Mouse (Mus musculus) c-Kit-negative CD71-positive TER-119-positive erythroid progenitor cells, embryonic 14.5 days (primary cell): ENCODE measurements at regions not wholly inside any gene's neighbourhood (a gene's known extent, or its start where the extent isn't known, plus 50 kb on each side); places are given as distances from the start of the nearest gene placed in this dataset.
A peak's percentile ranks its signal among the peaks of the same experiment; 100 is the strongest.

ENCODE experiments used
- DNase-seq: peaks from one replicate; pipeline ENCODE4 v3.0.0-alpha.2; 2013; ENCODE audit warnings: low read depth, low spot score

GRCm38 (mm10) chr5:27963765-27964164 lies 107.4 kb upstream of the Insig1 start:
- DNase-seq, result no peak

- DNase-seq, result peak; percentile 9
These were observed 76.0 kb upstream of the Insig1 start for GRCm38 (mm10) chr5:27995186-27995585.

GRCm38 (mm10) chr5:27997751-27998150 lies 73.4 kb upstream of the Insig1 start:
- DNase-seq, result no peak

GRCm38 (mm10) chr5:28002922-28003321 lies 68.2 kb upstream of the Insig1 start:
- DNase-seq, result no peak

- DNase-seq, result no peak
These were observed 67.2 kb upstream of the Insig1 start for GRCm38 (mm10) chr5:28003756-28004486.

- DNase-seq, result no peak
These were observed 66.7 kb upstream of the Insig1 start for GRCm38 (mm10) chr5:28004487-28004827.

- no peak for DNase-seq
These were observed 61.8 kb upstream of the Insig1 start for GRCm38 (mm10) chr5:28009386-28009785.

GRCm38 (mm10) chr5:28009871-28010270 lies 61.3 kb upstream of the Insig1 start:
- DNase-seq, result no peak

- DNase-seq, result no peak
These were observed 60.6 kb upstream of the Insig1 start for GRCm38 (mm10) chr5:28010529-28010928.

- no peak for DNase-seq
These were observed 58.7 kb upstream of the Insig1 start for GRCm38 (mm10) chr5:28012496-28012895.

GRCm38 (mm10) chr5:28013619-28014273 lies 57.4 kb upstream of the Insig1 start:
- DNase-seq, result no peak

- no peak for DNase-seq
These were observed 51.3 kb upstream of the Insig1 start for GRCm38 (mm10) chr5:28019864-28020263.
